Mouse (Mus musculus): ENCODE measurements around the gene Ccnd1.

GRCm38 (mm10) chr7:144892322-144892721, 47.4 kb downstream of the Ccnd1 start:
- no peak for TF ChIP-seq POLR2A (IDR thresholded peaks at IDR 0.05; ENCODE audit: insufficient read depth, low read depth, low read length)
- TF ChIP-seq CTCF (IDR thresholded peaks at IDR 0.05; ENCODE audit: insufficient read depth, low read depth, low read length): no peak

Measured in olfactory bulb, adult 2 months (tissue).